Mouse (Mus musculus) cerebellum, adult 2 months (tissue): ENCODE measurements around the gene Hspa5.

ENCODE experiments used
- CTCF ChIP-seq: fragments of 200-500 bp; IDR thresholded peaks from 2 replicates; pipeline ENCODE4 v1.5.1; 2011; ENCODE audit warnings: low read depth, mild to moderate bottlenecking, control low read depth, low read length, moderate library complexity, borderline replicate concordance; ENCODE audit not compliant: insufficient read depth
- POLR2A ChIP-seq: fragments of 200-500 bp; IDR thresholded peaks from 2 replicates; pipeline ENCODE4 v1.6.1; 2011; ENCODE audit warnings: low read length, control low read depth, borderline replicate concordance; ENCODE audit not compliant: insufficient read depth

DNA sequence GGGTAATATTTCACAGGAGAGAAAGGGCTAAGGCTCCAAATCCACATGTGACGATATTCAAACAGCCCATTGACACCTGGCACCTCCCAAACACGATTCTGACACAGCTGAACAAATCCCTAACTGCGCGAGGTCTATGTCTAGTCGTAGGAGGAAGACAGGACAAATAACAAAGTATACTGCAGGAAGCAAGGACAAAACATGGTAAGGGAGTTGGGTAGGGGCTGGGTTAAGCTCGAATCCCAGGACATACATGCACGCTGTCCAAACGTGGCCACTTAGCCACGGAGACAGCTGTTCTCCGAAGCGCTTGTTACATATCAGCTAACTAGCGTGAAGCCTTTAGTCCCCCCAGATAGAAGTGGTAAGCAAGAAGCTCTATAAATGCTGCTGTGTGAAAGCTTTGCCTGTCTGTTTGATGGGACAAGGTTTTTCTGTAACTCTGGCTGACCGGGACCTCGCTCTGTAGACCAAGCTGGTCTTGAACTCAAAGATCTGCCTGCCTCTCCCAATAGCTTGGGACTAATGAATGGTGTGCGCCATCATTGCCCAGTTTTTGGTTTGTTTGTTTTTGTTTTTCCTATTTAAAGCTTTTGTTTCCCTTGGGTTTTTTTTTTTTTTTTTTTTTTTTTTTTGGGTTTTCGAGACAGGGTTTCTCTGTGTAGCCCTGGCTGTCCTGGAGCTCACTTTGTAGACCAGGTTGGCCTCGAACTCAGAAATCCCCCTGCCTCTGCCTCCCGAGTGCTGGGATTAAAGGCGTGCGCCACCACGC, 54.9 kb downstream of the Hspa5 start:
- TF ChIP-seq POLR2A (no peak), CTCF (no peak)
